Mouse (Mus musculus) hindbrain, embryonic 11.5 days (tissue): ENCODE measurements around the gene Dynlrb2. TPM values are rescaled to one million over a fixed set of nuclear protein-coding genes. Genes with fewer than 3 reads are reported as not detected.
A peak's percentile ranks its signal among the peaks of the same experiment; 100 is the strongest.

Experiments
- ATAC-seq: fragments of 200-750 bp; cut with Nextera tagmentation; 2 replicates; pipeline ENCODE4 v1.8.0; 2017; ENCODE audit warnings: mild to moderate bottlenecking, moderate TSS enrichment, moderate library complexity; ENCODE audit not compliant: low FRiP score
- DNase-seq: peaks from one replicate; pipeline ENCODE4 v3.0.0-alpha.2; 2015; ENCODE audit warnings: low spot score
- H3K27ac ChIP-seq: fragments of 300-500 bp; sonication (generic); 2 replicates; pipeline ENCODE4 v1.5.1; 2014; ENCODE audit warnings: mild to moderate bottlenecking, low read depth, low read length
- H3K27me3 ChIP-seq: fragments of 300-500 bp; sonication (generic); 2 replicates; pipeline ENCODE4 v1.6.1; 2014; ENCODE audit warnings: mild to moderate bottlenecking, low read length, moderate library complexity, mixed read lengths; ENCODE audit not compliant: control insufficient read depth, insufficient read depth
- H3K36me3 ChIP-seq: fragments of 300-500 bp; sonication (generic); 2 replicates; pipeline ENCODE4 v1.6.1; 2014; ENCODE audit warnings: mild to moderate bottlenecking, low read length, moderate library complexity, mixed read lengths; ENCODE audit not compliant: control insufficient read depth, insufficient read depth
- H3K4me1 ChIP-seq: fragments of 300-500 bp; sonication (generic); replicated peaks from 2 replicates; pipeline ENCODE4 v1.6.1; 2014; ENCODE audit warnings: low read length, mixed read lengths; ENCODE audit not compliant: control insufficient read depth, insufficient read depth
- H3K4me2 ChIP-seq: fragments of 300-500 bp; sonication (generic); replicated peaks from 2 replicates; pipeline ENCODE4 v1.6.1; 2014; ENCODE audit warnings: mild to moderate bottlenecking, low read depth, low read length
- H3K4me3 ChIP-seq: fragments of 300-500 bp; sonication (generic); 2 replicates; pipeline ENCODE4 v1.5.1; 2014; ENCODE audit warnings: low read depth, low read length
- H3K9ac ChIP-seq: fragments of 300-500 bp; sonication (generic); 2 replicates; pipeline ENCODE4 v1.6.1; 2014; ENCODE audit warnings: low read depth, low read length
- H3K9me3 ChIP-seq: fragments of 300-500 bp; sonication (generic); 2 replicates; pipeline ENCODE4 v1.6.1; 2016; ENCODE audit warnings: low read length; ENCODE audit not compliant: control insufficient read depth
- WGBS: fragments of 180-500 bp; shearing (Covaris S2); extraction: QIAGEN DNeasy Blood & Tissue Kit; methylation state at CpG from one replicate; pipeline ENCODE4 v1.1.7; 2014; 5-methylcytosine and 5-hydroxymethylcytosine counted together
- polyA plus RNA-seq: library from polyadenylated mRNA; unstranded; fragments of >200 nt; fragmentation: Nextera tagmentation; extraction: Ambion mirVana; gene quantifications from 2 replicates; pipeline ENCODE4 v1.2.1, GENCODE M21; 2014

Gene Dynlrb2
- polyA plus RNA-seq, result 19.1 and 22.2 TPM in 2 replicates

GRCm38 (mm10) chr8:116504477-116505120, at the start of gene Dynlrb2:
Gene Dynlrb2, plus strand, starts transcription at chr8:116504974.
- Histone ChIP-seq H3K27ac (no peak within 1 kb of the TSS), H3K9ac (peak within 1 kb of the TSS; percentile 58), H3K4me1 (no peaks in the 10 kb centered on the region), H3K9me3 (no peaks in the 10 kb centered on the region), H3K4me2 (peak within 1 kb of the TSS; percentile 65), H3K27me3 (no peaks in the 10 kb centered on the region), H3K36me3 (no peaks in the 10 kb centered on the region), H3K4me3 (peak within 1 kb of the TSS; percentile 37)
- ATAC-seq (peak; percentile 94), DNase-seq (peak; percentile 97)
- WGBS, result 8% methylated on average over 19 of the region's 19 CpGs

- H3K27me3 ChIP-seq, result no peaks in the 10 kb centered on the region
- H3K9ac ChIP-seq, result no peak overlapping the region
- no peaks in the 10 kb centered on the region for H3K36me3 ChIP-seq
- DNase-seq, result no peak
- H3K4me3 ChIP-seq, result no peak overlapping the region
- H3K4me1 ChIP-seq, result no peaks in the 10 kb centered on the region
- WGBS, result 73% methylated on average over 11 of the region's 11 CpGs
- ATAC-seq, result no peak
- no peak overlapping the region for H3K4me2 ChIP-seq
- H3K9me3 ChIP-seq, result no peaks in the 10 kb centered on the region
- H3K27ac ChIP-seq, result no peak overlapping the region
Measured at GRCm38 (mm10) chr8:116458569-116458968, 46.2 kb upstream of the Dynlrb2 start.

- WGBS, result 82% methylated on average over 4 of the region's 4 CpGs
- no peak overlapping the region for H3K27ac ChIP-seq
Measured at GRCm38 (mm10) chr8:116461472-116461871, 43.3 kb upstream of the Dynlrb2 start.

GRCm38 (mm10) chr8:116466586-116466985, 38.2 kb upstream of the Dynlrb2 start:
- Histone ChIP-seq H3K36me3 (no peaks in the 10 kb centered on the region), H3K4me1 (no peaks in the 10 kb centered on the region), H3K9ac (no peak overlapping the region), H3K4me2 (no peak overlapping the region), H3K4me3 (no peak overlapping the region), H3K9me3 (no peaks in the 10 kb centered on the region), H3K27me3 (no peaks in the 10 kb centered on the region), H3K27ac (no peak overlapping the region)
- no peak for DNase-seq
- no peak for ATAC-seq
- whole genome bisulfite sequencing, result 90% methylated on average over 7 of the region's 7 CpGs

More at GRCm38 (mm10) chr8:116461472-116461871, 43.3 kb upstream of the Dynlrb2 start:
- no peak overlapping the region for H3K4me2 ChIP-seq
- H3K9me3 ChIP-seq, result no peaks in the 10 kb centered on the region
- H3K27me3 ChIP-seq, result no peaks in the 10 kb centered on the region
- no peak overlapping the region for H3K4me3 ChIP-seq
- no peak overlapping the region for H3K9ac ChIP-seq
- no peak for ATAC-seq
- DNase-seq, result no peak
- H3K36me3 ChIP-seq, result no peaks in the 10 kb centered on the region
- H3K4me1 ChIP-seq, result no peaks in the 10 kb centered on the region

GRCm38 (mm10) chr8:116467027-116467426, 37.7 kb upstream of the Dynlrb2 start:
- Histone ChIP-seq H3K27me3 (no peaks in the 10 kb centered on the region), H3K27ac (no peak overlapping the region), H3K36me3 (no peaks in the 10 kb centered on the region), H3K9me3 (no peaks in the 10 kb centered on the region), H3K4me2 (no peak overlapping the region), H3K4me3 (no peak overlapping the region), H3K9ac (no peak overlapping the region), H3K4me1 (no peaks in the 10 kb centered on the region)
- ATAC-seq (no peak), DNase-seq (no peak)
- 77% methylated on average over 1 of the region's 1 CpGs for WGBS

- Histone ChIP-seq H3K9me3 (no peaks in the 10 kb centered on the region), H3K27me3 (no peaks in the 10 kb centered on the region), H3K4me2 (no peak overlapping the region), H3K4me3 (no peak overlapping the region), H3K27ac (no peak overlapping the region), H3K4me1 (no peaks in the 10 kb centered on the region), H3K9ac (no peak overlapping the region), H3K36me3 (no peaks in the 10 kb centered on the region)
- 87% methylated on average over 9 of the region's 9 CpGs for WGBS
- no peak for DNase-seq
- ATAC-seq, result no peak
Measured at GRCm38 (mm10) chr8:116477941-116478340, 26.8 kb upstream of the Dynlrb2 start.

- no peaks in the 10 kb centered on the region for H3K4me1 ChIP-seq
- no peaks in the 10 kb centered on the region for H3K36me3 ChIP-seq
- ATAC-seq (no peak), DNase-seq (no peak)
- H3K4me3 ChIP-seq, result no peak overlapping the region
- H3K9ac ChIP-seq, result no peak overlapping the region
- no peak overlapping the region for H3K27ac ChIP-seq
- H3K9me3 ChIP-seq, result no peaks in the 10 kb centered on the region
- H3K4me2 ChIP-seq, result no peak overlapping the region
- no peaks in the 10 kb centered on the region for H3K27me3 ChIP-seq
Measured at GRCm38 (mm10) chr8:116478681-116479080, 26.1 kb upstream of the Dynlrb2 start.

- no peaks in the 10 kb centered on the region for H3K27me3 ChIP-seq
- no peaks in the 10 kb centered on the region for H3K4me1 ChIP-seq
- H3K9me3 ChIP-seq, result no peaks in the 10 kb centered on the region
- no peaks in the 10 kb centered on the region for H3K36me3 ChIP-seq
- ATAC-seq (peak; percentile 63), DNase-seq (peak; percentile 85)
- H3K9ac ChIP-seq, result no peak overlapping the region
- 23% methylated on average over 7 of the region's 7 CpGs for WGBS
- H3K27ac ChIP-seq, result no peak overlapping the region
- no peak overlapping the region for H3K4me2 ChIP-seq
- H3K4me3 ChIP-seq, result no peak overlapping the region
Measured at GRCm38 (mm10) chr8:116480894-116481293, 23.9 kb upstream of the Dynlrb2 start.

- DNase-seq (no peak), ATAC-seq (no peak)
- Histone ChIP-seq H3K4me1 (no peaks in the 10 kb centered on the region), H3K4me2 (no peak overlapping the region), H3K4me3 (no peak overlapping the region), H3K9me3 (no peaks in the 10 kb centered on the region), H3K9ac (no peak overlapping the region), H3K27me3 (no peaks in the 10 kb centered on the region), H3K27ac (no peak overlapping the region), H3K36me3 (no peaks in the 10 kb centered on the region)
- 65% methylated on average over 3 of the region's 3 CpGs for WGBS
Measured at GRCm38 (mm10) chr8:116482738-116483137, 22.0 kb upstream of the Dynlrb2 start.
